Mouse (Mus musculus): ENCODE data around the gene Tfam.

Tfam gene

GRCm38 (mm10) chr10:71223101-71223500 is 15.0 kb downstream of the Tfam start:
- DNase-seq (ENCODE audit: low read depth, low spot score): no peak

DNA sequence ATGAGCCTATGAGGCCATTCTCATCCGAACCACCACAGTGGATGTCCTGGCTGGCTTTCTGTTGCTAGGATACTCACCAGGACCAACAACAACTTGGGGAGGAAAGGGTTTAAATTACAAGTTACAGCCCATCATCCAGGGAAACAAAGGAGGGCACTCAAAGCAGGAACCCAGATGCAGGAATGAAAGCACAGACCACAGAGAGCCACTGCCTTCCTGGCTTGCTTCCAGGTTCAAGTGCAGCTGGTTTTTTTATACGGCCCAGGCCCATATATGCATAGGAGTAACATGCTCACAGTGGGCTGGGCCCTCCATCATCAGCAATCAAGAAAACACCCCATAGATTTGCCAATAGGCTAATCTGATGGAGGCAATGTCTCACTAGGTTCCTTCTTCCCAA is 15.4 kb downstream of the Tfam start:
- DNase-seq (ENCODE audit: low read depth, low spot score): no peak

- DNase-seq (ENCODE audit: low read depth, low spot score): no peak
These were observed 19.7 kb downstream of the Tfam start for GRCm38 (mm10) chr10:71218228-71218892.

- DNase-seq (ENCODE audit: low read depth, low spot score): no peak
These were observed 22.1 kb downstream of the Tfam start for GRCm38 (mm10) chr10:71215996-71216395.

GRCm38 (mm10) chr10:71201512-71201911 is 36.6 kb downstream of the Tfam start:
- no peak for DNase-seq (ENCODE audit: low read depth, low spot score)

DNA sequence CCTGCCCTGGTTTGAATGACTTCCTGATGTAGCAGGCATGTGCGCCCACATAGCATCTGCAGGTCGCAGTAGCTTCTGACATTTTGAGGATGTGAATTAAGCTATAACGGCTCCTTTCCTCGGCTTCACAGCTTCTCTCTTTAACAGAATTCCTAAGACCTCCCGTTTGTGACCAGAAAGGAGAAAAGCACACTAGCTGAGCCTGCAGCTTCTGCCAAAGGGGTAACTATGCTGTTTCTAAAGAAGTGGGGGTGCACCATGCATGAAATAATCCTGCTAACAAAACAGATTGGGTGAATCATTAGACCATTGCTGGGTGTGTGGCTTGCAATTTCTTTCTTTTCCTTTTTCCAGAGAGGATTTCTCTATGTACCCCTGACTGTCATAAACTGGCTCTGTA is 37.1 kb downstream of the Tfam start:
- DNase-seq (ENCODE audit: low read depth, low spot score): no peak

DNA sequence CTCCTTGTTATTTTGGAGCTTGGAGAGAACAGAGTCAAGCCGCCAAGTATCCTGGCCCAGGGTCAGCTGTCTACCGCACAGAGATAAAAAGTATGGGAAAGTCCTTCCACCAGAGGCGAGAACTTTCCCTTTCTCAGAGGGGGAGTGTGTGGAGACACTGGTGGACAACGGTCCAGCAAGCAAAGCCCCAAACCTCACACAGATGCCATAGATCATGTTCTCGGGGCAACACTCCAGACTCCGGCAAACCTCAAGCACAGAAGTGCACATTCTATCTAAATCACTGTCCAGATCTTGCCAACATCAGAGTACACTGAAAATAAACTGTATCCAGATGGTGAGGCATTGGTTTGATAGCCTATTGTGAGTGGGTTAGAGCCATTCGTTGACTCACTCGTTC is 39.4 kb downstream of the Tfam start:
- DNase-seq (ENCODE audit: low read depth, low spot score): no peak

GRCm38 (mm10) chr10:71197036-71197785 is 40.9 kb downstream of the Tfam start:
- DNase-seq (ENCODE audit: low read depth, low spot score): no peak

DNA sequence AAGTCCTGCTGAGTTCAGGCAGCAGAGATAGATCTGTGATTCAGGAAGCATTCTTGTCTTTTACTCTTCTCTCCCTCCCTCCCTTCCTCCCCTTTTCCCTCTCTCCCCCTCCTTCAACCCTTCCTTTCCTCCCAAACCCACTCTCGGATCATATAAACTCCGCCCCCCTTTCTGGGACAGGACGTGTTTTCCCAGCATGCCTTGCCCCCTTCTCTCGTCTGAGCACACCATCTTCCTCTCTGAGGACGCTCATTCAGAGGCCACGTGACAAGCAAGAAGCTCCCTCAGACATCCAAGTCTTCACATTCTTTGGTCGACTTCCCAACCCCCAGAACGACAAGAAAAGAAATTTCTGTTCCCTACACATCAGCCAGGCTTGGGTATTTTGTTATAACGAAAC is 42.6 kb downstream of the Tfam start:
- no peak for DNase-seq (ENCODE audit: low read depth, low spot score)

GRCm38 (mm10) chr10:71194713-71195112 is 43.4 kb downstream of the Tfam start:
- no peak for DNase-seq (ENCODE audit: low read depth, low spot score)

DNA sequence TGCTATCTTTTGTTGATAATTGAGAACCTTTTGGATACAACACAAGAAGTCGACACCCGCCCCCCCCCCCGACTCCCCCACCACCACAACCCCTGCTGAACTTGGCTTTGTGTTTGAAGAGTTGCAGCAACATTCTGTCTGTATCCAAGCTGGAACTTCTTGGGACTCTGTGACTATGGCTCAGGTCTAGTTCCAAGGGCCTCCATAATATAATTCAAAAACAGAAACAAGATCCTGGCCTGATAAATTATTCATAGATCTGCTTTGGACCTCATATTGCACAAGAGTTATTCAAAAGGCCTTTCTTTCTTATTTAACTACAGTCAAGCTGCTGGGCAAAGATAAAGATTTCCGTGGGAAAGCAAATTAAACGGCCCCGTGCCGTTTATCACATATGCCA is 44.8 kb downstream of the Tfam start:
- DNase-seq (ENCODE audit: low read depth, low spot score): no peak

- no peak for DNase-seq (ENCODE audit: low read depth, low spot score)
These were observed 45.2 kb downstream of the Tfam start for GRCm38 (mm10) chr10:71192886-71193285.

DNA sequence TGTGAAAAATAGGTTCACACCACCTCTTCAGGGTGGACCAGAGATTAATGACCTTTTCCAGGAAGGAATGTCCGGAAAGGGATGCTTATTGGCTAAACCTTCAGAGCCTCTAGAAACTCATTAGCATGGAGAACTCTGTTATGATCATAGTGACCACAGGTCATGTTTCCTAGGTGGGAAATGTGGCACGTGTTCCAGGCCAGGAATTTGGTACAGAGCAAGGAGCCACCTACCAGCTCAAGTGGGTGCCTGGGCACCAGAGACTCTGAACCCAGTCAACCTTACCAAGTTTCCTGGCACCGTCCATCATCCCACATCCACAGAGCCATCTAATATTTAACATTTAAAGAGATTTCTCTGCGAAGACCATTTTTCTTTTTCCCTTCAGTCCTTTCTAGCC is 49.4 kb downstream of the Tfam start:
- DNase-seq (ENCODE audit: low read depth, low spot score): no peak

GRCm38 (mm10) chr10:71185059-71185458 is 53.0 kb downstream of the Tfam start:
- no peak for DNase-seq (ENCODE audit: low read depth, low spot score)

GRCm38 (mm10) chr10:71183339-71184031 is 54.6 kb downstream of the Tfam start:
- no peak for DNase-seq (ENCODE audit: low read depth, low spot score)

- DNase-seq (ENCODE audit: low read depth, low spot score): no peak
These were observed 56.1 kb downstream of the Tfam start for GRCm38 (mm10) chr10:71181931-71182330.

DNA sequence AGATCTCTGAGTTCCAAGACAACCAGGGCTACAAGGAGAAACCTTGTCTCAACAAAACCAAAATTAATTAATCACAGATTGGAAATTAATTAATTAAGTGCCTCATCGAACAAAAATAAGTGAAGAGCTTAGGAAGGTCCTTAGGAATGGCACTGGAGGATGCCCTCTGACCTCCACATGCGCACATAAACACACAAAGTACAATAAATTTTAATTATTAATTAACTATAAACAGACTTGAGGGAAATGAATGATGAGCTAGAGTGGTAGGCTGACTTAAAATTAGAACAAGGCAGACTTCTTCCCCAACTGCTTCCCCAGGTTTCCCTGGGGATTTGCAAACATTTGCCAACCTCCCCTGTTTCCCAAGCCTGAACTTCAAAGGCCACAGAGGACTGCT is 57.0 kb downstream of the Tfam start:
- DNase-seq (ENCODE audit: low read depth, low spot score): no peak

DNA sequence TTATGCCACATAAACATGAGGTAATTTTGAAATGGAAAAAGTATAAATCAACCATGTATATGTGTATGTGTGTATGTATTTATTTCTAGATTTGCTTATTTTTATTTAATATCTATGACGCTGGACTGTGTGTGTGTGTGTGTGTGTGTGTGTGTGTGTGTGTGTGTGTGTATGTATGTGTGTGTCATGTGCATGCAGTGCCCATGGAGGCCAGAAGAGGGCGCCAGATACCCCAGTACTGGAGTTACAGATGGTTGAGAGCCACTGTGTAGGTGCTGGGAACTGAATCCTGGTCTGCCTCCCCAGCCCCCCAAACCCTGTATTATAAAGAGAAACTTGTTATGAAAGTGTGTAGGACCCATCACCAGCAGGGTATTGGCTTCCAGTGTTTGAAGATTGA is 58.0 kb downstream of the Tfam start:
- no peak for DNase-seq (ENCODE audit: low read depth, low spot score)

DNA sequence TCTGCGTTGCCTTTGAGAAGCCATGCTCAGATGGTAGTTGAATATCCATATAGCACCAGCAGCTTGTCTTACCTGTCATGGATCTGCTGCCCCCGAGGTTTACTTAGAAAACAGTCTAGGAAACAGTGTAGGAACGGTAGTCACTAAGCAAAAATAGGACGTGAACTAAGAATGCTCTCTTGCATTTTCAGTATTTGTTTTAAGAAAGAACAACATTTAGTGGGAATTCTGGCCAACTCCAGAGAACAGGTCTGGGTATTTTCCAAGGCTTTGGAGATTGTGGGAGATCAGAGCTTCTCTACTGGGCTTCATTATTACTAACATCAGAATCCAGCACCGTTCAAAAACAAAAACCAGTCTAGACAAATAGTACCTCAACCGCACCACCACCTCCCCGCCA is 60.9 kb downstream of the Tfam start:
- no peak for DNase-seq (ENCODE audit: low read depth, low spot score)

GRCm38 (mm10) chr10:71176341-71176740 is 61.7 kb downstream of the Tfam start:
- no peak for DNase-seq (ENCODE audit: low read depth, low spot score)

All from c-Kit-negative CD71-positive TER-119-positive erythroid progenitor cells, embryonic 14.5 days (primary cell).